Mouse (Mus musculus): Measurements from ENCODE around the gene Gm12569. TPM values are rescaled to one million over a fixed set of nuclear protein-coding genes. Genes with fewer than 3 reads are reported as not detected.

Gm12569 gene
- polyA plus RNA-seq, 1 experiment: not detected

DNA sequence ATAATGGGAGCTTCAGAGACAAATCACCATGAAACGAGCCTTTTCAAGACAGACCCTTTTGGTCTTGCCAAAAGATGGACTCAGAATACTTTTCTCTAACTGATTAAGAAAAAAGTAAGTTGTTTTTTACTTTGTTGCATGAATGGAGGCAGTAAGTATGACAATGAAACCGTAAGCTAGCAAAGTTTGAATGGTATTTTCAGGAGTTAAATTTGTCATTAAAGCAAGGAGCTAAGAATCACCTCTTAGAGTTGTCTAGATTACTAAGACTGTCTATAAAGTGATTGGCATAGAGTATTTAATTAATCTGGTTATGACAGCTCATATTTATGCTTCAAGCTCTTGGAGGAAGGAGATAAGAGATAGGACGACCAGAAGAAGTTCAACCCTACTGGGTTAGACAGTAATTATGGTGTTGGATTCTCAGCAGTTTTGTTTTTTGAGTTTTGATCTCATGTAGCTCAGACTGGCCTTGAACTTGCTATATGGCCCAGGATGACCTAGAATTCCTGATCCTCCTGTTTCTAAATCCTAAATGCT is 41.5 kb downstream of the Gm12569 start, which contains the start of gene Clk4:
Gene Clk4, plus strand, starts transcription at position 51 of the 540 bp plus-strand sequence.
- Histone ChIP-seq H3K4me3 (replicated peaks) (peak within 1 kb of the TSS; percentile 99), H3K27me3 (replicated peaks) (peaks cover 4% of the 10 kb centered on the region), H3K36me3 (replicated peaks; ENCODE audit: low read length) (peaks cover 12% of the 10 kb centered on the region), H3K9me3 (no peaks in the 10 kb centered on the region), H3K4me1 (peaks cover 25% of the 10 kb centered on the region)
- TF ChIP-seq FLI1 (IDR thresholded peaks at IDR 0.05; ENCODE audit: low read length): no peak
- no peak for TF ChIP-seq GATA1 (IDR thresholded peaks at IDR 0.05; ENCODE audit: borderline replicate concordance, low read length)

DNA sequence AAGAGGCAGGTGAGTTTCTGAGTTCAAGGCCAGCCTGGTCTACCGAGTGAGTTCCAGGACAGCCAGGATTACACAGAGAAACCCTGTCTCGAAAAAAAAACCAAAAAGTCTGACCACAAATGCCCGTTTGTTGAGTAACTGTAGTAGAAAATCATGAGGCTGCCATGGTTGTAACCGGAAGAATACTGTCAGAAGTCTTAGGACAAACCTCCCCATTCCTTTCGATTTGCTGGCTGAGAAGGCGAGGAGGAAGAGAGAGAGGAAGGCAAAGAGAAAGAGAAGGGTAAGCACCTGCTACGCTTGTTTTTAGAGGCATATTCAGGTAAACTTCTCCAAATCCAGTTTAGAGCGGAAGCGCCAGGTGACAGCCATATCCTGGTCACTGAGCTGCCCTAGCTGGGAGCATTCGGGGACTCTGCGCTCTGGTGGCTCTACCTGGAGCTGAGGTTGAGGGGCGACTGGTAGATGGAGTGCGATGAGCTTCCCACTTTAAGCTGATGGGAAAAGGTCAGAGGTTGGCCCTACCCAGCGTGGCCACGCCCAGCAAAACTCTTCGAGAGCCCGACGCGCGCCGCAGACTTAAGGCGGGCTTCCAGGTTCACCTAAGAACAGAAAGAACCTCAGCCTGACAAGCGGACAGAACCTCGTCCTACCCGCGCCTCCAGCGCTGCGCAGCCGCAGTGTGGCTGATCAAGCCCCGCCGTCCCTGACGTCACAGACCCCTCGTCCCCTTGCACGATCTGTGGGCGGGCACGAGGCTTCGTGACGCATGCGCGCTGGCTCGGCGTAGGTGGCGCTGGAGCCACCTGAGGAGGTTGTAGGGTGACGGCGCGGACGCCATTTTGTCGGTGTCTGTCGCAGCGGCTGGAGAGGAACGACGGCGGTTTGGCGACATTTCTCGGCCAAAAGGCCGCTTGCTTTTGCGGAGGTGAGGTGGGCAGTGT is 42.3 kb downstream of the Gm12569 start, which contains the start of gene BC049762:
Gene BC049762, minus strand, starts transcription at position 705 of the 944 bp plus-strand sequence.
- H3K9me3 ChIP-seq: no peaks in the 10 kb centered on the region
- peaks cover 4% of the 10 kb centered on the region for H3K27me3 ChIP-seq (replicated peaks)
- peak within 1 kb of the TSS; percentile 99 for H3K4me3 ChIP-seq (replicated peaks)
- peaks cover 21% of the 10 kb centered on the region for H3K36me3 ChIP-seq (replicated peaks; ENCODE audit: low read length)
- peaks cover 30% of the 10 kb centered on the region for H3K4me1 ChIP-seq
- TF ChIP-seq FLI1 (IDR thresholded peaks at IDR 0.05; ENCODE audit: low read length) (no peak), GATA1 (IDR thresholded peaks at IDR 0.05; ENCODE audit: borderline replicate concordance, low read length) (no peak)

DNA sequence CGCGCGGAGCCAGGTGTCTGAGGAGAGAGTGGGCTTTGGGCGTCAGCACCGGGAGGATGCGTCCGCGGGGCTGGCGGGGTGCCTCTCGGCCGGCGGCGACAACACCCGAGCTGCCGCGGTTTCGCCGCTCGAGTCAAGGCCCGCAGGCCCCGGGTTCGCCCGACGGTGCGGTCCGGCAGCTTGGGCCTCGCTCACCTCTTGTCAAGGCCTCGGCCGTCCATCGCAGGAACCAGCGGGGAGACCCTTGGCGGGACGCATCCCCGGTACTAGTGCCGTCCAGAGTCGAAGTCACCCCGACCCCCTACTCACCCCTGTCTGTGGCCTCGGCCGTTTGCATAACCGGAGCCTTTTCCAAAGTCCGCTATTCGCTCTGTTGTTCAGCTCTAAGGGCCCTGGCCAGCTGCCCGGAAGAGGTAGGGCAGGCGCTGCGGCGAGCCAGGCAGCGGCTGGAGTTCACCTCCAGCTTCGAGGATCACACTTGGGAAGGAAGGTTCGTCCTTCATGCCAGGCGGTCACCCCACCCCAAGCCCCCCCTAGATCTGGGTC is 43.1 kb downstream of the Gm12569 start:
- H3K27me3 ChIP-seq (replicated peaks): peaks cover 4% of the 10 kb centered on the region

GRCm38 (mm10) chr11:51264352-51264751 is 44.1 kb downstream of the Gm12569 start:
- Histone ChIP-seq H3K4me3 (replicated peaks) (peak overlapping the region; percentile 99), H3K9me3 (no peaks in the 10 kb centered on the region), H3K36me3 (replicated peaks; ENCODE audit: low read length) (peaks cover 38% of the 10 kb centered on the region), H3K4me1 (peaks cover 32% of the 10 kb centered on the region), H3K27me3 (replicated peaks) (peaks cover 2% of the 10 kb centered on the region)
- TF ChIP-seq FLI1 (IDR thresholded peaks at IDR 0.05; ENCODE audit: low read length) (no peak), GATA1 (IDR thresholded peaks at IDR 0.05; ENCODE audit: borderline replicate concordance, low read length) (no peak)

More for the DNA sequence above, 43.1 kb downstream of the Gm12569 start:
- H3K4me3 ChIP-seq (replicated peaks): peak overlapping the region; percentile 99
- H3K9me3 ChIP-seq: no peaks in the 10 kb centered on the region
- H3K4me1 ChIP-seq: peaks cover 30% of the 10 kb centered on the region
- TF ChIP-seq GATA1 (IDR thresholded peaks at IDR 0.05; ENCODE audit: borderline replicate concordance, low read length) (no peak), FLI1 (IDR thresholded peaks at IDR 0.05; ENCODE audit: low read length) (no peak)
- peaks cover 28% of the 10 kb centered on the region for H3K36me3 ChIP-seq (replicated peaks; ENCODE audit: low read length)

GRCm38 (mm10) chr11:51265326-51265725 is 45.1 kb downstream of the Gm12569 start:
- Histone ChIP-seq H3K9me3 (no peaks in the 10 kb centered on the region), H3K4me1 (peaks cover 35% of the 10 kb centered on the region), H3K36me3 (replicated peaks; ENCODE audit: low read length) (peaks cover 48% of the 10 kb centered on the region), H3K27me3 (replicated peaks) (no peaks in the 10 kb centered on the region), H3K4me3 (replicated peaks) (peak overlapping the region; percentile 99)
- TF ChIP-seq GATA1 (IDR thresholded peaks at IDR 0.05; ENCODE audit: borderline replicate concordance, low read length): no peak
- no peak for TF ChIP-seq FLI1 (IDR thresholded peaks at IDR 0.05; ENCODE audit: low read length)

- no peaks in the 10 kb centered on the region for H3K27me3 ChIP-seq (replicated peaks)
- H3K9me3 ChIP-seq: no peaks in the 10 kb centered on the region
- H3K4me1 ChIP-seq: peaks cover 6% of the 10 kb centered on the region
- H3K4me3 ChIP-seq (replicated peaks): no peak overlapping the region
- TF ChIP-seq FLI1 (IDR thresholded peaks at IDR 0.05; ENCODE audit: low read length): no peak
- TF ChIP-seq GATA1 (IDR thresholded peaks at IDR 0.05; ENCODE audit: borderline replicate concordance, low read length): no peak
- H3K36me3 ChIP-seq (replicated peaks; ENCODE audit: low read length): peaks cover 95% of the 10 kb centered on the region
Measured at GRCm38 (mm10) chr11:51274418-51274817, 54.1 kb downstream of the Gm12569 start.

Other genes starting within 250 kb of the Gm12569 start
- not detected in 2 replicates for gene Olfr1377, start 238.5 kb upstream of the Gm12569 start, polyA plus RNA-seq (2012; ENCODE audit: insufficient read depth, low replicate concordance)
- not detected in 2 replicates for gene Olfr51, start 216.9 kb upstream of the Gm12569 start, polyA plus RNA-seq (2012; ENCODE audit: insufficient read depth, low replicate concordance)
- gene Olfr54, start 206.2 kb upstream of the Gm12569 start, polyA plus RNA-seq (2012; ENCODE audit: insufficient read depth, low replicate concordance): not detected in 2 replicates
- gene Olfr1375, start 172.4 kb upstream of the Gm12569 start, polyA plus RNA-seq (2012; ENCODE audit: insufficient read depth, low replicate concordance): not detected in 2 replicates
- gene Zfp354a, start 161.2 kb upstream of the Gm12569 start, polyA plus RNA-seq (2012; ENCODE audit: insufficient read depth, low replicate concordance): not detected in 2 replicates
- 2.0 TPM in 1 of 2 replicates, not detected in the other for gene Clk4, start 41.3 kb downstream of the Gm12569 start, polyA plus RNA-seq (2012; ENCODE audit: insufficient read depth, low replicate concordance)
- gene BC049762, start 42.6 kb downstream of the Gm12569 start, polyA plus RNA-seq (2012; ENCODE audit: insufficient read depth, low replicate concordance): not detected in 2 replicates
- 0.21 TPM in 1 of 2 replicates, not detected in the other for gene Col23a1, start 69.4 kb downstream of the Gm12569 start, polyA plus RNA-seq (2012; ENCODE audit: insufficient read depth, low replicate concordance)